Mouse (Mus musculus): ENCODE measurements at regions not wholly inside any gene's neighbourhood (a gene's known extent, or its start where the extent isn't known, plus 50 kb on each side); places are given as distances from the start of the nearest gene placed in this dataset.

DNA sequence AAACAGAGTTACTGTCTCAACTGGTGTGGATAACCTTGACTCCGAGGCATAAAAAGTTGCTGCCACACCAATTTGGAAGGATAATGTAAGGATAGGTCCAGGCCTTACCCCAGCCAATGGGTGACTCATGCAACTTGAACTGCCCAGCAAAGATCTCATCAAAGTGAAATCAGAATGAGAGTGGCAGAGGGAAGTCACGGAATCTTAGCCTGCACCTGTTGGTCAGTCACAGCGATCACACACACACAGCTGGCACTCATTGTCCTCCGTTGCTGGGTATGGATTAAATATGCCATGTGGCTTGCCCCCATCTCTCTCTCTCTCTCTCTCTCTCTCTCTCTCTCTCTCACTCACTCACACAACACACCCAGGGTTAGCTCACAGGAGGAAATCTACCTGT is 56.2 kb upstream of the Mbnl2 start:
- TF ChIP-seq CTCF (IDR thresholded peaks at IDR 0.05; ENCODE audit: low read depth) (no peak), EP300 (IDR thresholded peaks at IDR 0.05; ENCODE audit: low read depth) (no peak)

All from heart, postnatal 0 days (tissue).